Mouse (Mus musculus): Measurements from ENCODE around the gene Gpr171. TPM values are rescaled to one million over a fixed set of nuclear protein-coding genes. Genes with fewer than 3 reads are reported as not detected.

Gpr171 gene
- polyA plus RNA-seq, 1 experiment from 2014 or later = 0.91 TPM

- no peaks in the 10 kb centered on the region for H3K36me3 ChIP-seq (ENCODE audit: control insufficient read depth, insufficient read depth, low read length)
- H3K9ac ChIP-seq (ENCODE audit: low read depth, low read length) = no peak overlapping the region
- no peak overlapping the region for H3K4me2 ChIP-seq (ENCODE audit: low read length)
- no peak overlapping the region for H3K4me3 ChIP-seq (ENCODE audit: low read length)
- no peaks in the 10 kb centered on the region for H3K4me1 ChIP-seq (ENCODE audit: control insufficient read depth, insufficient read depth, low read depth, low read length)
- 78% methylated on average over 5 of the region's 5 CpGs for WGBS
- peak; percentile 83 for ATAC-seq
- no peaks in the 10 kb centered on the region for H3K9me3 ChIP-seq (ENCODE audit: control insufficient read depth, low read length)
- peak overlapping the region; percentile 17; the same call in 1 of the 2 replicates for H3K27ac ChIP-seq (ENCODE audit: low read depth, low read length)
- H3K27me3 ChIP-seq (replicated peaks; ENCODE audit: control insufficient read depth, insufficient read depth, low read length) = no peaks in the 10 kb centered on the region
Measured at GRCm38 (mm10) chr3:59135911-59136653, 34.5 kb upstream of the Gpr171 start.

DNA sequence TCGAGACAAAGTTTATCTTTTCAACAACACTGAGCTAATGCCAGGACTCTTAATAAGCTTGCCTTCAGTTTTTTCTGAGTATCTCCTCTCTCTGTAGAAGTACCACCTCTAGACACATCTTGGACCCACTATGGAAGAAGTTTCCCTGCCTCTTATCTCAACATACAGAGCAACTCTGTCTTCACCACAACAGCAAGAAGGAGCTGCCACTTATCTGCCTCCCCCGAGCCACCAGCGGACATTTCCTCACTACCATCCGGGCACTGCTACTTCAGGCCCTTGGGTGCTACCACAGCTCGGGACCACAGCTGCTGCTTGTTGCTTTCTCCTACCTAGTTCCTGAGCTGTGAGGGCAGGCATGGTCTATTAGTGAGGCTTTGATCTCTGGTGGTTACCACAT lies 31.6 kb upstream of the Gpr171 start:
- WGBS = 89% methylated on average over 5 of the region's 5 CpGs
- Histone ChIP-seq H3K9ac (ENCODE audit: low read depth, low read length) (no peak overlapping the region), H3K36me3 (ENCODE audit: control insufficient read depth, insufficient read depth, low read length) (no peaks in the 10 kb centered on the region), H3K4me2 (ENCODE audit: low read length) (no peak overlapping the region), H3K4me3 (ENCODE audit: low read length) (no peak overlapping the region), H3K4me1 (ENCODE audit: control insufficient read depth, insufficient read depth, low read depth, low read length) (no peaks in the 10 kb centered on the region), H3K27me3 (replicated peaks; ENCODE audit: control insufficient read depth, insufficient read depth, low read length) (no peaks in the 10 kb centered on the region), H3K27ac (ENCODE audit: low read depth, low read length) (no peak overlapping the region), H3K9me3 (ENCODE audit: control insufficient read depth, low read length) (no peaks in the 10 kb centered on the region)
- ATAC-seq = no peak

- Histone ChIP-seq H3K27me3 (replicated peaks; ENCODE audit: control insufficient read depth, insufficient read depth, low read length) (no peaks in the 10 kb centered on the region), H3K4me1 (ENCODE audit: control insufficient read depth, insufficient read depth, low read depth, low read length) (no peaks in the 10 kb centered on the region), H3K36me3 (ENCODE audit: control insufficient read depth, insufficient read depth, low read length) (no peaks in the 10 kb centered on the region), H3K4me3 (ENCODE audit: low read length) (no peak overlapping the region), H3K9me3 (ENCODE audit: control insufficient read depth, low read length) (no peaks in the 10 kb centered on the region), H3K4me2 (ENCODE audit: low read length) (no peak overlapping the region), H3K9ac (ENCODE audit: low read depth, low read length) (no peak overlapping the region), H3K27ac (ENCODE audit: low read depth, low read length) (no peak overlapping the region)
- ATAC-seq = no peak
- WGBS = 92% methylated on average over 4 of the region's 4 CpGs
Measured at GRCm38 (mm10) chr3:59131966-59132365, 30.3 kb upstream of the Gpr171 start.

DNA sequence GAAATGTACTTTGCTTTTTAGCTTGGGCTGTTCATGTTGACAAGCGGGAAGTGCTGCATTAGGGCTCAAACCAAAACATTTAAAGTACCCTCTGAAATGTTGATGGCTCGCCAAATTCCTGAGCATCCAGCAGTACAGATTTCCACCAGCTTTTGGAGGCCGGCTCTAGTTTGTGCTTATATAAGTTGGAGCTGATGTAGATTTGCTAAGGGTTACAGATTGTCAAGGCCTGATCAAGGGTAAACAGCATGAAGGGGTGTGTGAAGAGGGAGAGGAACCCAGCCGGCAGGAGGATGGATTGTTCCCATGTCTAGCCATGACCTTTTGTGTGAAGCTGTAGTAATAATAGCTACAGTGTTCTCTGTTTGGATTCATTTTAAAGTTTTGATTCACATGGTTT lies 29.5 kb upstream of the Gpr171 start:
- ATAC-seq = no peak
- Histone ChIP-seq H3K4me1 (ENCODE audit: control insufficient read depth, insufficient read depth, low read depth, low read length) (no peaks in the 10 kb centered on the region), H3K36me3 (ENCODE audit: control insufficient read depth, insufficient read depth, low read length) (no peaks in the 10 kb centered on the region), H3K9me3 (ENCODE audit: control insufficient read depth, low read length) (no peaks in the 10 kb centered on the region), H3K9ac (ENCODE audit: low read depth, low read length) (no peak overlapping the region), H3K27me3 (replicated peaks; ENCODE audit: control insufficient read depth, insufficient read depth, low read length) (no peaks in the 10 kb centered on the region), H3K27ac (ENCODE audit: low read depth, low read length) (no peak overlapping the region), H3K4me3 (ENCODE audit: low read length) (no peak overlapping the region), H3K4me2 (ENCODE audit: low read length) (no peak overlapping the region)
- 77% methylated on average over 4 of the region's 4 CpGs for WGBS

GRCm38 (mm10) chr3:59130431-59130830 lies 28.8 kb upstream of the Gpr171 start:
- ATAC-seq = no peak
- Histone ChIP-seq H3K4me1 (ENCODE audit: control insufficient read depth, insufficient read depth, low read depth, low read length) (no peaks in the 10 kb centered on the region), H3K36me3 (ENCODE audit: control insufficient read depth, insufficient read depth, low read length) (no peaks in the 10 kb centered on the region), H3K4me2 (ENCODE audit: low read length) (no peak overlapping the region), H3K9me3 (ENCODE audit: control insufficient read depth, low read length) (no peaks in the 10 kb centered on the region), H3K27ac (ENCODE audit: low read depth, low read length) (no peak overlapping the region), H3K9ac (ENCODE audit: low read depth, low read length) (no peak overlapping the region), H3K27me3 (replicated peaks; ENCODE audit: control insufficient read depth, insufficient read depth, low read length) (no peaks in the 10 kb centered on the region), H3K4me3 (ENCODE audit: low read length) (no peak overlapping the region)
- WGBS = 65% methylated on average over 8 of the region's 8 CpGs

- no peak for ATAC-seq
Measured at GRCm38 (mm10) chr3:59129547-59129946, 27.9 kb upstream of the Gpr171 start.

DNA sequence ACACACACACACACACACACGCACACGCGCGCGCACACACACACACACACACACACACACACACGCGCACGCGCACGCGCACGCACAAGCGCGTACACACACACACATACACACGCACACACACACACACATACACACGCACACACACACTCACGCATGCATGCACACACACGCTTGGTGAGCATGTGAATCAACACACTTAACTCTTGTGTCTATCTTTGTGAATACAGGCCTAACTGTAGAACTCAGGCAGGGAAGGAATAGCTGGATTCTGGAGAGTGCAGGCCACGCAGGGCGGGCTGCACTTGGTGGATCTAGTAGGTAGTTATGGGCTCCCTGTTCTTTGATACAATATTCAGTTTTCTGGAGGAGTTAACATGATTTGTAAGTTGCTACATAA lies 27.1 kb upstream of the Gpr171 start:
- 83% methylated on average over 20 of the region's 20 CpGs for WGBS
- Histone ChIP-seq H3K9ac (ENCODE audit: low read depth, low read length) (no peak overlapping the region), H3K4me1 (ENCODE audit: control insufficient read depth, insufficient read depth, low read depth, low read length) (no peaks in the 10 kb centered on the region), H3K9me3 (ENCODE audit: control insufficient read depth, low read length) (no peaks in the 10 kb centered on the region), H3K27me3 (replicated peaks; ENCODE audit: control insufficient read depth, insufficient read depth, low read length) (no peaks in the 10 kb centered on the region), H3K27ac (ENCODE audit: low read depth, low read length) (no peak overlapping the region), H3K36me3 (ENCODE audit: control insufficient read depth, insufficient read depth, low read length) (no peaks in the 10 kb centered on the region), H3K4me3 (ENCODE audit: low read length) (no peak overlapping the region), H3K4me2 (ENCODE audit: low read length) (no peak overlapping the region)
- ATAC-seq = no peak

More at GRCm38 (mm10) chr3:59129547-59129946, 27.9 kb upstream of the Gpr171 start:
- Histone ChIP-seq H3K9me3 (ENCODE audit: control insufficient read depth, low read length) (no peaks in the 10 kb centered on the region), H3K36me3 (ENCODE audit: control insufficient read depth, insufficient read depth, low read length) (no peaks in the 10 kb centered on the region), H3K27me3 (replicated peaks; ENCODE audit: control insufficient read depth, insufficient read depth, low read length) (no peaks in the 10 kb centered on the region), H3K27ac (ENCODE audit: low read depth, low read length) (no peak overlapping the region), H3K4me3 (ENCODE audit: low read length) (no peak overlapping the region), H3K4me1 (ENCODE audit: control insufficient read depth, insufficient read depth, low read depth, low read length) (no peaks in the 10 kb centered on the region), H3K9ac (ENCODE audit: low read depth, low read length) (no peak overlapping the region), H3K4me2 (ENCODE audit: low read length) (no peak overlapping the region)
- 85% methylated on average over 3 of the region's 3 CpGs for WGBS

DNA sequence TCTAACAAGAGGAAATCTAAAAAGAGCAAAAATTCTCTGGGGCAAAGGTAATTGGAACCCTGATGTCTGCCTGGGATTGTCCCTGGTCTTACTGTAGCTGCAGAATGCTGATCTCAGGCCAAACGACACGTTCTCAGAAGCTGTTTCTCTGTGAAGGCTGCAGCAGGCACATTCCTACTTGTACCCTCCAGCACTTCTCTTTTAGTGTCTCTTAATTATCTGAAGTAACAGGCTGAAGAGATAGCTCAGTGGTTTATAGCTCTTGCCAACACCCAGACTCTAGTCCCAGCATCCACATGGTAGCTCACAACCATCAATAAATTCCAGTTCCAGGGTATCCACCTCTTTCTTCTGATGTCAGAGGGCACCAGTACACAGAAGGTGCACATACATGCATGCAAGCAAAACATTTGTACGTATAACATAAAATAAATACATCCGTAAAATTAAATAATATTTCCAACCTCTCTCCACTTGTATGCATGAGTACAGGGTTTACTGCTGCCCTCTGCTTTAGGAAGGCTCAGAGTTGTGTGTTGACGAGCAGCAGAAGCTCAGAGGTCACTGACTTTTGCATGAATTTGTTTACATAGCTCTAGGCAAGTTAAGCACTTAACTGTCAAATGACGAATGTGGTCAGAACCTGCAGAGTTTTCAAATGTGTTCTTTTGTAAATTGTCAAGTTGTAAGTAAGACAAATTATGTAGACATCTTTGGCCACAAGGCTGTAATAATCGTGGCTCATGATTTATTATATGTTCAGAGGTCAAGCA lies 24.3 kb upstream of the Gpr171 start:
- ATAC-seq = no peak
- Histone ChIP-seq H3K9me3 (ENCODE audit: control insufficient read depth, low read length) (no peaks in the 10 kb centered on the region), H3K27me3 (replicated peaks; ENCODE audit: control insufficient read depth, insufficient read depth, low read length) (no peaks in the 10 kb centered on the region), H3K4me2 (ENCODE audit: low read length) (no peak overlapping the region), H3K36me3 (ENCODE audit: control insufficient read depth, insufficient read depth, low read length) (no peaks in the 10 kb centered on the region), H3K27ac (ENCODE audit: low read depth, low read length) (no peak overlapping the region), H3K4me1 (ENCODE audit: control insufficient read depth, insufficient read depth, low read depth, low read length) (no peaks in the 10 kb centered on the region), H3K4me3 (ENCODE audit: low read length) (no peak overlapping the region), H3K9ac (ENCODE audit: low read depth, low read length) (no peak overlapping the region)
- 69% methylated on average over 7 of the region's 7 CpGs for WGBS

DNA sequence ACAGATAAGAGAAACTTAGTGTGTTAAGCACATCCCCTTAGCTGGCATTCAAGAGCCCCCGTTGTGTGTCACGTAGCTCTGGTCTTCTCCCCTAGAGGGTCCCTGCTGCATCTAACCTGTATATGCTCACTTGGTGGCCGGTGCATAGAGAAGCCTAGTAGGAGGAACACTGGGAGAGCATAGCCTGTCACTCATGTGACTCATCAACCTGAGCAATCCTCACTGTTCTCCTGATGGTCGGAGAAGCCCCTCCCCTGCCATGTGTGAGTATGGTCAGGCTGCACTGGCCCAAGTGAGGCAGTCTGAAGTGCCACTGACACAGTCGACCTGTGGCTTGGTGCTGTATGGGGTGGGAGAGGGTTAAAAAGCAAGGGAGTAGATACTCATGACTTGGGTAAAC lies 23.4 kb upstream of the Gpr171 start:
- WGBS = 77% methylated on average over 5 of the region's 5 CpGs
- no peak overlapping the region for H3K4me3 ChIP-seq (ENCODE audit: low read length)
- no peaks in the 10 kb centered on the region for H3K27me3 ChIP-seq (replicated peaks; ENCODE audit: control insufficient read depth, insufficient read depth, low read length)
- H3K36me3 ChIP-seq (ENCODE audit: control insufficient read depth, insufficient read depth, low read length) = no peaks in the 10 kb centered on the region
- no peaks in the 10 kb centered on the region for H3K9me3 ChIP-seq (ENCODE audit: control insufficient read depth, low read length)
- ATAC-seq = no peak
- no peak overlapping the region for H3K9ac ChIP-seq (ENCODE audit: low read depth, low read length)
- no peak overlapping the region for H3K27ac ChIP-seq (ENCODE audit: low read depth, low read length)
- H3K4me1 ChIP-seq (ENCODE audit: control insufficient read depth, insufficient read depth, low read depth, low read length) = no peaks in the 10 kb centered on the region
- no peak overlapping the region for H3K4me2 ChIP-seq (ENCODE audit: low read length)
